Mouse (Mus musculus) embryo, embryonic 10 days (tissue): ENCODE measurements around the gene Pgm1.

ENCODE experiments used
- DNase-seq: peaks from one replicate; pipeline ENCODE4 v3.0.0-alpha.2; 2015; ENCODE audit warnings: low spot score

Pgm1 gene

DNA sequence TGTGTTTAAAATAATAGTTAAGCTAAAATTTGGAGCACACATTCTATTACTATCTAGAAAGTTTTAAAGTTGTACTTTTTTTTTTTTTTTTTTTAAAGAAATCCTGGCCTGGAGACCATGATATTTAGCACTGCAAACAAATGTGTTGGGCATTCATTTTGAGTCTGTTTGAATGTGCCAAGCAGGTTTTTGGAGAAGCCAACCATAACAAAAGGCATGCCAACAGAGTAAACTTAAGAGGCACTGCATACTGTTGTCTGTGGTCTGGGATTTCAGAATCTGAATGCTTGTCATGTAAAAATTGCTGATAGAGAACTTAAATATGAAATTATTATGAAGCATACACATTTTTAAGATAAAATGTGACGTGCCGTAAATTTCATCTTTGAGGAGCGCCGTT, 28.0 kb downstream of the Pgm1 start:
- no peak for DNase-seq

DNA sequence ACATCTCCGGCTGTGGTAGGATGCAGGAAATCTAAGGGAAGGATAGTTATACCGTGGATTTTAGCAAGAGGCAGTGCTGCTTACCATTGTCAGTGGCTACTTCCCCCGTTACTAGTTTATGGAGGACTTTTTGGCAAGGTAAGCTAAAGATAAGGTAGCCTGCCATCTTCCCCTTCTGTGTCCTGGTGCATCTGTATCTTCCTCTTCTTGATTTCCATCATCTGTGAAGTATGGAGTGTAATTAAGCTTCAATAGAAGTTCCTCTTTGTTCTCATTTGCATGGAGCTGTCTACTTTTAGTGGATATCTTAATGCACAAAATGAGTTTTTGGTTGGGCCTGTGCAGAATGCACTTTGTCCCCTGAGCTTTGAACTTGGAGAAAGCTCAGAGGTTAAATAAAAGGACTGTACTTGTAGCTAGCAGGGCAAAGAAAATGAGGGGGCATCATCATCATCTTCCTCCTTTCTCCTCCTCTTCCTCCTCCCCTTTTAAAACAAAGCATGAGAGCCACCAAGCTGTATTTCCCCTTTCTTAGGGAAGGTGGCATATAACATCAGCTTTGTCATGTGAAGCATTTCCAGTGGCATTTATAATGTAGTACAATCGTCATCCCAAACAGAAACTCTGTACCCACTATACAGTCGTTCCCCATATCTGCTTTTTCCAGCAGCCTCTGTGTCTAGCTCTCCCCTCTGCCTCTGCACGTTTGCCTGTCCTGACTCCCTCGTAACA, 29.0 kb downstream of the Pgm1 start:
- DNase-seq: no peak

GRCm38 (mm10) chr4:99959308-99959707, 30.1 kb downstream of the Pgm1 start:
- DNase-seq: no peak

DNA sequence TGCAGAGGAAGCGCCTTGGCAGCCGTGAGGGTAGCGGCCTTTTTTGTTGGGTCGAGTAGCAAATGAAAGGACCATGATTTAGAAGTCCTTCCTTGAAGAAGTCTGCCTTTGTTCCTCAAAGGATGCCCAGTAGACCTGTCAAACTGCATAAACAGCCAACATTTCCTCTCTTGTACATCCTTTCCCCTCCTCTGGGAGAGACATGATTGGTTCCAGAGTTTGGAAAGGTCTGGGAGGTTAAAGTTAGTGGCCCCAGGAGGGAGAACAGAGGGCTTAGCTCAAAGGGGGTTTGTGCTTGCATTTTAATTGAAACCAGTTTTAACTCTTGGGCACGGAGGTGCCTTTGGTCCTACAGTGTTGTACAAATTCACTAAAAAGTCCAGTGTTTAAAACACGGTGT, 37.3 kb downstream of the Pgm1 start:
- DNase-seq: peak; percentile 53

- peak; percentile 58 for DNase-seq
Measured at GRCm38 (mm10) chr4:99969328-99969727, 40.1 kb downstream of the Pgm1 start.

DNA sequence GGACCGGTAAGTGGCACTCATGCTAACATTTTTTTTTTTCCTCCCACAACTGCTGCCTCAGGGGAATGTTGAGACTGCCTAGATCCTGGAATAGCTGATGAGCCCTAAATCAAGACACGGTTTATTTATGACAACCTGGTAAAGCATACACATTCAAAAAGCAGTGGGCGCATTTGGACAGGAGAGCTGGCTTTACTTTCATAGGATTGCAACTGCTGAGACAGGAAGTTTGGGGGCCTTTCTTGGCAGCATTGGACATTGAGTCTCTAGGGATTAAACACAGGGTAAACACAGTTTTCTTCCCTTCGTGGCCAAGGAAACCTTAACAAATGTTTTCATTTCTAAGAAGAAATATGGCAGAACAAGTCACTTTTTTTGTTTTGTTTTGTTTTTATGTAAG, 40.9 kb downstream of the Pgm1 start:
- DNase-seq: no peak

DNA sequence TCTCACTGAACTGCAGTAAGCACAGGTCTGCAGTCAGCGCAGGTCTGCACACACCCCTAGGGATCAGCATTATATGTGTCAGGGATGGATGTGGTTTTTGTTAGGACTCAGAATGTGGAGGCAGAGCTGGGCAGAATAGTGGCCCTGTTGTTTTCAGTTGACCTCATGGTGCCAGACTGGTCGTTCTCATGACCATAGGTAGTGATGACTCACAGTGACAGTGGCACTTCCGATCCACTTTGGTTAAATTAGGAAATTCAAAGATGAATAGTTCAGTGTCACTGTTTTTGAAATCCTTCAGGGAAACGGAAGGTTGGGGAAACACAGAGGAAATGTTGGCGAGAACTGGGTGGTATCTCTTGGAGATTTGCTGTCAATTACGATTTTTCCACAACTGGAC, 43.7 kb downstream of the Pgm1 start:
- DNase-seq: no peak

- no peak for DNase-seq
Measured at GRCm38 (mm10) chr4:99973931-99974330, 44.7 kb downstream of the Pgm1 start.

GRCm38 (mm10) chr4:99974375-99974774, 45.2 kb downstream of the Pgm1 start:
- DNase-seq: no peak

GRCm38 (mm10) chr4:99979326-99979725, 50.1 kb downstream of the Pgm1 start:
- DNase-seq: no peak

DNA sequence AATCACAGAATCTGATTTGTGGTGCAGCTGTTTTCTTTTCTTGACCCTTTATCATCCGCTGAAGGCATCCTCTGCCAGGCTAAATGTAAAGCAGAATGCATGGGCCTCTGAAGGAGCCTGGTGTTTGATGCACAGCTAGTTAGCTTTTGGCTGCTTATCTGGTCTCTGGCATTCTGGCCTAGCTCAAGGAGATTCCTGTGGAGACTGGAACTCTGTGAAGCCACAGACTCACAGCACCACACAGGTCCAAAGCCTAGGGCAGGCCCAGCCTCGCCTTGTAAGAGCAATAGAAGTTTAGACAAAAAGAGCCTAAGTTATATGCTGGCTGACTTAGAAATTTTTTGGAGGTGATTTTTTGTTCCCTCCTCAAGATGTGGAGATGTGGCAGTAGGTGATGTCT, 52.0 kb downstream of the Pgm1 start:
- no peak for DNase-seq

- peak; percentile 18 for DNase-seq
Measured at GRCm38 (mm10) chr4:99983652-99984368, 54.6 kb downstream of the Pgm1 start.

DNA sequence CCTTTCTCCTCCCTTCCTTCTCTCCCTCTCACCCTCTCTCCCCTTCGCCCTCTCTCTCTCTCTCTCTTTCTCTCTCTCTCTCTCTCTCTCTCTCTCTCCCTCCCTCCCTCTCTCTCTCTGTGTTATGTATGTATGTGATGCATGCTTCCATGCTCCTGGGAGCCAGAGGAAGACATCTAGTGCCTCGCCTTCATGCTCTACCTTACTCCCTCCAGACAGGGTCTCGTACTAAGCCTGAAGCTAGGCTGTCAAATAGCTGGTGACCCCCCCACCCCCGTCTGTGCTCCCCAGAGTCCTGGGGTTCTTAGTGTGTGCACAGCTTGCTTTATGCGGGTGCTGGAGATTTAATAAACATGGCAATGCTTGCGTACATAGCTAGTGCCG, 55.1 kb downstream of the Pgm1 start:
- no peak for DNase-seq

GRCm38 (mm10) chr4:99985086-99985485, 55.9 kb downstream of the Pgm1 start:
- no peak for DNase-seq

GRCm38 (mm10) chr4:99985631-99986030, 56.4 kb downstream of the Pgm1 start:
- no peak for DNase-seq

GRCm38 (mm10) chr4:99986609-99987008, 57.4 kb downstream of the Pgm1 start:
- DNase-seq: no peak

- no peak for DNase-seq
Measured at GRCm38 (mm10) chr4:99988771-99989170, 59.6 kb downstream of the Pgm1 start.

- no peak for DNase-seq
Measured at GRCm38 (mm10) chr4:100000971-100001370, 71.8 kb downstream of the Pgm1 start.

- no peak for DNase-seq
Measured at GRCm38 (mm10) chr4:100001806-100002205, 72.6 kb downstream of the Pgm1 start.

DNA sequence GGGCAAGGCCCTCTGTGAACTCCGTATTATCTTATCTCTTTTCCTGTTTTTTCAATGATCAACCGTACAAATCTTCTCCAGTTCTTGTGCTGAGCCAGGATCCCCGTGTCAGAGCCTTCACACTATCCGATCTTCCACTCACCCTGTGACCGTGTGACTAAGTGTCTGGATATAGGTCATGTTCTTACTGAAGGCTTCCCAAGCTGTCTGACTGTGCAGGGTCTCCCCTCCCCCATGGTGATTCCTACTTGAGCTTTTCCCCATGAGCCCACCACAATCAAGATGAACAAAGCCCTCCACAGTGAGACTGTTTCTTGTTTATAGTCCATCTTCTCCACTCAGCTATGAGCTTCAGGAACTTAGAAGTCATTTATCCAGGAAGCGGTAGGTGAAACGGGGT, 78.5 kb downstream of the Pgm1 start:
- no peak for DNase-seq

DNA sequence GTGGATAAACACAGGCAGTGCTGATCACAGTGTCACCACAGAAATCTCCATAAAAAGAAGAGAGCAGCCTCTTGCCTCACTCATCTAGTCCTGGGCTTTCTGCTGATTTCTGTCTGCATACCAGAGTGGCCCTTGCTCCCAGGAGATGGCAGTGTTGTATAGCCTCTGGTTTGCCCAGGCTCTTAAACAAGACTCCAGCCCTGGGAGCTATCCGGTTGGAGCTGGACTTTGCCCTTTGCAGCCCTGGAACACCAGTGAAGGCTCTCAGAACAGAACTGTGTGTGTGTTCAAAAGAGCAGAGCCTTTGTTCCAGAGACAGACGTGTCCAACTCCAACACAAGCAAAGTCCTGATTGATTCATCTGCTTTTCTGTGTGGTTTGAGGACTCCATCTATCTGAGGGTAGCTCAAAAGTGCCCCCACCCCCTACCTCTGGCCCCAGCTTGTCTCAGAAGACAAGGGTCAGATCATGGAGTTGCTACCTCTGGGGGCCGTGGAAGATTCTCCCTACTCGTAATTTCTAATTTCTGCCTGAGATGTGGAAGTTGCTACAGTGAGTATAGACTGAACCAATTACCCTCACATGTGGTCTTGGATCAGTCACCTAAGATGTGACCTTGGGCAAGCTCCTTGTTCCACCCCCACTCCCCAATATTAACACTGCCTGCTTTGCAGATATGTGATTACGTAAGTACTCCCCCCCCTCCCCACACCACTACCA, 79.3 kb downstream of the Pgm1 start:
- peak; percentile 90 for DNase-seq

GRCm38 (mm10) chr4:100009211-100009678, 80.0 kb downstream of the Pgm1 start:
- DNase-seq: peak; percentile 60

DNA sequence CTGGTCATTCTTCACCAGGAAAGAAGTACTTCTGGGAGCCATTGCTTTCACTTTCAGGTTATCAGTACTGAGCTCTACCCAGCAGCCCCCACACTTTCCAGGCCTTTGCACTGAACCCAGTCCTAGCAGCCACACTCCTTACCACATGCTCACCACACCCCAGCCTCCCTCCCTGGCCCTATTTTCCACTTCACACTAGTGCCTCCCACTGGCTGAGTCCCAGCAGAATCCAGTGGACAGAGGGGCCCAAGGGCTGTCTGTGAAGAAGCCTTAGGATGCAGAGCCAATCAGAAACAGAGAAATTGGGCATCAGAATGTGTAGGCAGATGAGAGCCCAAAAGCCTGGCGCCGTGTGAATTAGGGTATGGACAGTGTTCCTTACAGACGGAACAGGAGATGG, 81.7 kb downstream of the Pgm1 start:
- DNase-seq: no peak
